Mouse (Mus musculus) erythroblast, embryonic 14.5 days (primary cell): Measurements from ENCODE around the gene Ide. TPM values are rescaled to one million over a fixed set of nuclear protein-coding genes. Genes with fewer than 3 reads are reported as not detected.

ENCODE experiments used
- H3K27me3 ChIP-seq: 2 replicates; pipeline ENCODE4 v1.6.1; 2012; ENCODE audit warnings: inconsistent platforms; ENCODE audit not compliant: control insufficient read depth
- H3K36me3 ChIP-seq: 2 replicates; pipeline ENCODE4 v1.6.1; 2012; ENCODE audit warnings: mild to moderate bottlenecking, inconsistent platforms; ENCODE audit not compliant: control insufficient read depth
- H3K4me1 ChIP-seq: 2 replicates; pipeline ENCODE4 v1.6.1; 2012; ENCODE audit warnings: inconsistent platforms; ENCODE audit not compliant: control insufficient read depth
- H3K4me3 ChIP-seq: replicated peaks from 2 replicates; pipeline ENCODE3; 2012; ENCODE audit warnings: moderate library complexity, mild to moderate bottlenecking, inconsistent platforms
- H3K9me3 ChIP-seq: 2 replicates; pipeline ENCODE4 v1.6.1; 2012; ENCODE audit warnings: low read length, inconsistent platforms, mixed read lengths; ENCODE audit not compliant: control insufficient read depth
- GATA1 ChIP-seq: IDR thresholded peaks from 2 replicates; pipeline ENCODE4 v1.6.1; 2012; ENCODE audit warnings: low read length, inconsistent platforms, mixed read lengths
- TAL1 ChIP-seq: IDR thresholded peaks from 3 replicates; pipeline ENCODE4 v1.6.1; 2012; ENCODE audit warnings: low read length, inconsistent platforms, mixed read lengths
- polyA plus RNA-seq: library from polyadenylated mRNA; stranded (reverse); fragments of >175 nt; gene quantifications from 2 replicates; pipeline ENCODE4 v1.2.3, GENCODE M21; 2012

Ide gene
- polyA plus RNA-seq, 1 experiment, result 0.24 TPM

- H3K9me3 ChIP-seq, result no peaks in the 10 kb centered on the region
- H3K36me3 ChIP-seq, result no peaks in the 10 kb centered on the region
- no peak for TF ChIP-seq GATA1
- no peak for TF ChIP-seq TAL1
- H3K27me3 ChIP-seq, result no peaks in the 10 kb centered on the region
- no peak overlapping the region for H3K4me3 ChIP-seq
- peaks cover 7% of the 10 kb centered on the region for H3K4me1 ChIP-seq
These were observed 31.3 kb upstream of the Ide start for GRCm38 (mm10) chr19:37368990-37369389.

GRCm38 (mm10) chr19:37363128-37363939 lies 25.7 kb upstream of the Ide start:
- H3K9me3 ChIP-seq, result no peaks in the 10 kb centered on the region

GRCm38 (mm10) chr19:37362545-37362944 lies 24.9 kb upstream of the Ide start:
- no peak for TF ChIP-seq GATA1
- TF ChIP-seq TAL1, result no peak
- no peaks in the 10 kb centered on the region for H3K27me3 ChIP-seq
- peaks cover 8% of the 10 kb centered on the region for H3K4me1 ChIP-seq
- no peaks in the 10 kb centered on the region for H3K36me3 ChIP-seq
- H3K4me3 ChIP-seq, result no peak overlapping the region
- H3K9me3 ChIP-seq, result no peaks in the 10 kb centered on the region

More at GRCm38 (mm10) chr19:37363128-37363939, 25.7 kb upstream of the Ide start:
- Histone ChIP-seq H3K4me1 (peaks cover 8% of the 10 kb centered on the region), H3K27me3 (no peaks in the 10 kb centered on the region), H3K36me3 (no peaks in the 10 kb centered on the region), H3K4me3 (no peak overlapping the region)
- no peak for TF ChIP-seq TAL1

GRCm38 (mm10) chr19:37360044-37360443 lies 22.4 kb upstream of the Ide start:
- Histone ChIP-seq H3K9me3 (no peaks in the 10 kb centered on the region), H3K27me3 (no peaks in the 10 kb centered on the region), H3K36me3 (no peaks in the 10 kb centered on the region), H3K4me3 (no peak overlapping the region), H3K4me1 (peaks cover 8% of the 10 kb centered on the region)
- TF ChIP-seq TAL1 (no peak), GATA1 (no peak)

- TF ChIP-seq TAL1 (no peak), GATA1 (no peak)
- Histone ChIP-seq H3K4me3 (no peak overlapping the region), H3K4me1 (peaks cover 7% of the 10 kb centered on the region), H3K36me3 (peaks cover 12% of the 10 kb centered on the region), H3K27me3 (no peaks in the 10 kb centered on the region), H3K9me3 (peaks cover 5% of the 10 kb centered on the region)
These were observed 15.7 kb upstream of the Ide start for GRCm38 (mm10) chr19:37353331-37353730.

GRCm38 (mm10) chr19:37352756-37353155 lies 15.1 kb upstream of the Ide start:
- Histone ChIP-seq H3K4me1 (peaks cover 7% of the 10 kb centered on the region), H3K36me3 (peaks cover 12% of the 10 kb centered on the region)

GRCm38 (mm10) chr19:37348952-37349351 lies 11.3 kb upstream of the Ide start:
- Histone ChIP-seq H3K4me3 (no peak overlapping the region), H3K9me3 (peaks cover 5% of the 10 kb centered on the region), H3K27me3 (no peaks in the 10 kb centered on the region), H3K36me3 (peaks cover 12% of the 10 kb centered on the region), H3K4me1 (peaks cover 7% of the 10 kb centered on the region)
- TF ChIP-seq GATA1 (no peak), TAL1 (no peak)

More at GRCm38 (mm10) chr19:37352756-37353155, 15.1 kb upstream of the Ide start:
- Histone ChIP-seq H3K9me3 (peaks cover 5% of the 10 kb centered on the region), H3K4me3 (no peak overlapping the region), H3K27me3 (no peaks in the 10 kb centered on the region)
- no peak for TF ChIP-seq GATA1
- TF ChIP-seq TAL1, result no peak

- no peaks in the 10 kb centered on the region for H3K27me3 ChIP-seq
- peaks cover 5% of the 10 kb centered on the region for H3K9me3 ChIP-seq
- H3K4me1 ChIP-seq, result peaks cover 2% of the 10 kb centered on the region
- H3K4me3 ChIP-seq, result no peak overlapping the region
- peaks cover 12% of the 10 kb centered on the region for H3K36me3 ChIP-seq
- TF ChIP-seq TAL1 (no peak), GATA1 (no peak)
These were observed 10.7 kb upstream of the Ide start for GRCm38 (mm10) chr19:37348331-37348730.

GRCm38 (mm10) chr19:37346258-37346657 lies 8.6 kb upstream of the Ide start:
- peaks cover 2% of the 10 kb centered on the region for H3K36me3 ChIP-seq
- no peaks in the 10 kb centered on the region for H3K27me3 ChIP-seq
- no peaks in the 10 kb centered on the region for H3K4me1 ChIP-seq
- no peak for TF ChIP-seq TAL1
- no peak for TF ChIP-seq GATA1
- H3K4me3 ChIP-seq, result no peak overlapping the region
- no peaks in the 10 kb centered on the region for H3K9me3 ChIP-seq
